Mouse (Mus musculus): ENCODE data around the gene Clmp.

The Clmp gene

GRCm38 (mm10) chr9:40690511-40690910 is 4.7 kb downstream of the Clmp start:
- DNase-seq (ENCODE audit: extremely low spot score, low read depth, low spot score): no peak

GRCm38 (mm10) chr9:40693026-40693425 is 7.3 kb downstream of the Clmp start:
- DNase-seq (ENCODE audit: extremely low spot score, low read depth, low spot score): no peak

- no peak for DNase-seq (ENCODE audit: extremely low spot score, low read depth, low spot score)
Measured at GRCm38 (mm10) chr9:40693768-40694167, 8.0 kb downstream of the Clmp start.

- DNase-seq (ENCODE audit: extremely low spot score, low read depth, low spot score): no peak
Measured at GRCm38 (mm10) chr9:40694284-40694683, 8.5 kb downstream of the Clmp start.

GRCm38 (mm10) chr9:40696086-40696485 is 10.3 kb downstream of the Clmp start:
- no peak for DNase-seq (ENCODE audit: extremely low spot score, low read depth, low spot score)

GRCm38 (mm10) chr9:40699194-40699593 is 13.4 kb downstream of the Clmp start:
- no peak for DNase-seq (ENCODE audit: extremely low spot score, low read depth, low spot score)

GRCm38 (mm10) chr9:40700253-40700652 is 14.5 kb downstream of the Clmp start:
- DNase-seq (ENCODE audit: extremely low spot score, low read depth, low spot score): no peak

- DNase-seq (ENCODE audit: extremely low spot score, low read depth, low spot score): no peak
Measured at GRCm38 (mm10) chr9:40704364-40705276, 18.9 kb downstream of the Clmp start.

- DNase-seq (ENCODE audit: extremely low spot score, low read depth, low spot score): no peak
Measured at GRCm38 (mm10) chr9:40708448-40709140, 22.8 kb downstream of the Clmp start.

GRCm38 (mm10) chr9:40709141-40709537 is 23.4 kb downstream of the Clmp start:
- DNase-seq (ENCODE audit: extremely low spot score, low read depth, low spot score): no peak

GRCm38 (mm10) chr9:40709587-40709986 is 23.8 kb downstream of the Clmp start:
- no peak for DNase-seq (ENCODE audit: extremely low spot score, low read depth, low spot score)

GRCm38 (mm10) chr9:40709991-40710390 is 24.2 kb downstream of the Clmp start:
- DNase-seq (ENCODE audit: extremely low spot score, low read depth, low spot score): no peak

- DNase-seq (ENCODE audit: extremely low spot score, low read depth, low spot score): no peak
Measured at GRCm38 (mm10) chr9:40711654-40712053, 25.9 kb downstream of the Clmp start.

- DNase-seq (ENCODE audit: extremely low spot score, low read depth, low spot score): no peak
Measured at GRCm38 (mm10) chr9:40717182-40717874, 31.6 kb downstream of the Clmp start.

- DNase-seq (ENCODE audit: extremely low spot score, low read depth, low spot score): no peak
Measured at GRCm38 (mm10) chr9:40717875-40718185, 32.1 kb downstream of the Clmp start.

GRCm38 (mm10) chr9:40720881-40721280 is 35.1 kb downstream of the Clmp start:
- DNase-seq (ENCODE audit: extremely low spot score, low read depth, low spot score): no peak

- DNase-seq (ENCODE audit: extremely low spot score, low read depth, low spot score): no peak
Measured at GRCm38 (mm10) chr9:40723311-40723772, 37.6 kb downstream of the Clmp start.

- DNase-seq (ENCODE audit: extremely low spot score, low read depth, low spot score): no peak
Measured at GRCm38 (mm10) chr9:40724978-40725377, 39.2 kb downstream of the Clmp start.

GRCm38 (mm10) chr9:40727140-40727823 is 41.5 kb downstream of the Clmp start:
- no peak for DNase-seq (ENCODE audit: extremely low spot score, low read depth, low spot score)

- no peak for DNase-seq (ENCODE audit: extremely low spot score, low read depth, low spot score)
Measured at GRCm38 (mm10) chr9:40727824-40728495, 42.2 kb downstream of the Clmp start.
